Mouse (Mus musculus): ENCODE measurements around the gene E2f3. TPM values are rescaled to one million over a fixed set of nuclear protein-coding genes. Genes with fewer than 3 reads are reported as not detected.

E2f3 gene
- total RNA-seq, 2 experiments from 2014 or later, result 26.7 to 27.4 TPM

GRCm38 (mm10) chr13:29938776-29939175 lies 47.1 kb downstream of the E2f3 start:
- no peak for DNase-seq (ENCODE audit: low spot score in 2 of 2)

GRCm38 (mm10) chr13:29926168-29926567 lies 59.7 kb downstream of the E2f3 start:
- no peak for DNase-seq (ENCODE audit: low spot score in 2 of 2)

- DNase-seq (ENCODE audit: low spot score in 2 of 2), result no peak
Observed at GRCm38 (mm10) chr13:29919841-29920240, 66.0 kb downstream of the E2f3 start.

- DNase-seq (ENCODE audit: low spot score in 2 of 2), result no peak
Observed at GRCm38 (mm10) chr13:29916561-29916960, 69.3 kb downstream of the E2f3 start.

- DNase-seq (ENCODE audit: low spot score in 2 of 2), result no peak
Observed at GRCm38 (mm10) chr13:29913606-29914005, 72.3 kb downstream of the E2f3 start.

GRCm38 (mm10) chr13:29913061-29913460 lies 72.8 kb downstream of the E2f3 start:
- no peak for DNase-seq (ENCODE audit: low spot score in 2 of 2)

GRCm38 (mm10) chr13:29912251-29912650 lies 73.6 kb downstream of the E2f3 start:
- no peak for DNase-seq (ENCODE audit: low spot score in 2 of 2)

- DNase-seq (ENCODE audit: low spot score in 2 of 2), result no peak
Observed at GRCm38 (mm10) chr13:29911141-29911540, 74.7 kb downstream of the E2f3 start.

- DNase-seq (ENCODE audit: low spot score in 2 of 2), result no peak
Observed at GRCm38 (mm10) chr13:29908431-29908830, 77.4 kb downstream of the E2f3 start.

- no peak for DNase-seq (ENCODE audit: low spot score in 2 of 2)
Observed at GRCm38 (mm10) chr13:29907995-29908394, 77.9 kb downstream of the E2f3 start.

GRCm38 (mm10) chr13:29906734-29907133 lies 79.1 kb downstream of the E2f3 start:
- DNase-seq (ENCODE audit: low spot score in 2 of 2), result no peak

- DNase-seq (ENCODE audit: low spot score in 2 of 2), result no peak
Observed at GRCm38 (mm10) chr13:29903341-29903740, 82.5 kb downstream of the E2f3 start.

- no peak for DNase-seq (ENCODE audit: low spot score in 2 of 2)
Observed at GRCm38 (mm10) chr13:29902676-29903075, 83.2 kb downstream of the E2f3 start.

GRCm38 (mm10) chr13:29901641-29902040 lies 84.2 kb downstream of the E2f3 start:
- DNase-seq (ENCODE audit: low spot score in 2 of 2), result no peak

GRCm38 (mm10) chr13:29866780-29867179 lies 119.1 kb downstream of the E2f3 start:
- DNase-seq (ENCODE audit: low spot score in 2 of 2), result no peak

- DNase-seq (ENCODE audit: low spot score in 2 of 2), result no peak
Observed at GRCm38 (mm10) chr13:29864331-29864730, 121.5 kb downstream of the E2f3 start.

GRCm38 (mm10) chr13:29860087-29860486 lies 125.8 kb downstream of the E2f3 start:
- DNase-seq (ENCODE audit: low spot score in 2 of 2), result no peak

- DNase-seq (ENCODE audit: low spot score in 2 of 2), result peak in 1 of 2 experiments; percentile 53
Observed at GRCm38 (mm10) chr13:29857436-29857835, 128.4 kb downstream of the E2f3 start.

Other genes starting within 250 kb of the E2f3 start
- 10 to 100 TPM; 18.4 to 18.8 TPM for gene Cdkal1, start 130.4 kb downstream of the E2f3 start, total RNA-seq (2021)
- 1 to 10 TPM; 1.1 to 1.3 TPM for gene Mboat1, start 150.4 kb upstream of the E2f3 start, total RNA-seq (2021)

All from layer of hippocampus, postnatal 14 days (tissue).